Mouse (Mus musculus) liver, embryonic 16.5 days (tissue): ENCODE measurements around the gene Spib. TPM values are rescaled to one million over a fixed set of nuclear protein-coding genes. Genes with fewer than 3 reads are reported as not detected.

ENCODE experiments used
- ATAC-seq: fragments of 200-750 bp; cut with Nextera tagmentation; 2 replicates; pipeline ENCODE4 v1.8.0; 2017; ENCODE audit warnings: low read depth, mild to moderate bottlenecking, moderate number of reproducible peaks, moderate library complexity
- H3K27ac ChIP-seq: fragments of 300-500 bp; sonication (generic); 2 replicates; pipeline ENCODE4 v1.5.1; 2014; ENCODE audit warnings: mild to moderate bottlenecking, low read length
- H3K27me3 ChIP-seq: fragments of 300-500 bp; sonication (generic); 2 replicates; pipeline ENCODE4 v1.6.1; 2014; ENCODE audit warnings: low read depth, low read length, mixed read lengths; ENCODE audit not compliant: control insufficient read depth, insufficient read depth
- H3K36me3 ChIP-seq: fragments of 300-500 bp; sonication (generic); 2 replicates; pipeline ENCODE4 v1.6.1; 2014; ENCODE audit warnings: mild to moderate bottlenecking; ENCODE audit not compliant: control insufficient read depth, insufficient read depth
- H3K4me1 ChIP-seq: fragments of 300-500 bp; sonication (generic); 2 replicates; pipeline ENCODE4 v1.6.1; 2014; ENCODE audit warnings: low read depth, low read length, mixed read lengths; ENCODE audit not compliant: control insufficient read depth
- H3K4me2 ChIP-seq: fragments of 300-500 bp; sonication (generic); 2 replicates; pipeline ENCODE4 v1.6.1; 2014; ENCODE audit warnings: low read depth, low read length, mixed read lengths
- H3K4me3 ChIP-seq: fragments of 300-500 bp; sonication (generic); 2 replicates; pipeline ENCODE4 v1.5.1; 2014; ENCODE audit warnings: low read depth, mild to moderate bottlenecking, low read length
- H3K9ac ChIP-seq: fragments of 300-500 bp; sonication (generic); 2 replicates; pipeline ENCODE4 v1.6.1; 2014; ENCODE audit warnings: low read depth, low read length
- H3K9me3 ChIP-seq: fragments of 300-500 bp; sonication (generic); replicated peaks from 2 replicates; pipeline ENCODE4 v1.6.1; 2016; ENCODE audit warnings: low read length; ENCODE audit not compliant: control insufficient read depth
- WGBS: fragments of 180-500 bp; shearing (Covaris S2); extraction: QIAGEN DNeasy Blood & Tissue Kit; methylation state at CpG from one replicate; pipeline ENCODE4 v1.1.7; 2014; ENCODE audit not compliant: insufficient replicate concordance; 5-methylcytosine and 5-hydroxymethylcytosine counted together
- polyA plus RNA-seq: library from polyadenylated mRNA; unstranded; fragments of >200 nt; fragmentation: Nextera tagmentation; extraction: Ambion mirVana; gene quantifications from 2 replicates; pipeline ENCODE4 v1.2.1, GENCODE M21; 2015

Spib gene
- polyA plus RNA-seq, 1 experiment from 2014 or later = 2.0 TPM

DNA sequence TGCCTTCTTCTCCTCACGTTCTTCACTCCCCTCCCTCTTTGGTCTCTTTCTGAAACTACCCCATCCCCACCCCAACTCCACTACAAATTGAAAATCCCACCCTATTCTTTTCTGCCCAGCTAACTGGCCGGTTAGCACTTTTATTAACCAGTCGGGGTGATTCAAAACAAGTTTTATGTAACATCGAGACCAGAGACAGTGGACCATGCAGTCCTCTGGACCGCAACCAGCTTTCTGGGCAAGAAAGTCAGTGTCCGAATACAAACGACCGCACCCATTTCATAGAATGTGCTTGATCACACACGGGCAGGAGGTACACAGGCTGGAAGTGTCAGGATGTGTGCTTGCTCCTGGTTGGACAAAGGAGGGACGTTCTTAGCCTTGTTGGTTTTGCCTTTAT lies 32.6 kb upstream of the Spib start:
- no peak overlapping the region for H3K9ac ChIP-seq
- H3K4me3 ChIP-seq = no peak overlapping the region
- H3K9me3 ChIP-seq = no peaks in the 10 kb centered on the region
- WGBS = 66% methylated on average over 10 of the region's 10 CpGs
- H3K4me2 ChIP-seq = no peak overlapping the region
- no peaks in the 10 kb centered on the region for H3K27me3 ChIP-seq
- no peak overlapping the region for H3K27ac ChIP-seq
- no peak for ATAC-seq
- no peaks in the 10 kb centered on the region for H3K4me1 ChIP-seq
- H3K36me3 ChIP-seq = no peaks in the 10 kb centered on the region

GRCm38 (mm10) chr7:44563284-44563683 lies 31.4 kb upstream of the Spib start:
- 28% methylated on average over 8 of the region's 8 CpGs for WGBS
- Histone ChIP-seq H3K4me1 (no peaks in the 10 kb centered on the region), H3K9ac (no peak overlapping the region), H3K27ac (no peak overlapping the region), H3K36me3 (no peaks in the 10 kb centered on the region), H3K4me2 (no peak overlapping the region), H3K9me3 (no peaks in the 10 kb centered on the region), H3K4me3 (no peak overlapping the region), H3K27me3 (no peaks in the 10 kb centered on the region)
- no peak for ATAC-seq

GRCm38 (mm10) chr7:44560435-44561400 lies 28.8 kb upstream of the Spib start:
- 47% methylated on average over 18 of the region's 18 CpGs for WGBS
- Histone ChIP-seq H3K27ac (no peak overlapping the region), H3K4me1 (no peaks in the 10 kb centered on the region), H3K36me3 (no peaks in the 10 kb centered on the region), H3K9ac (no peak overlapping the region), H3K9me3 (no peaks in the 10 kb centered on the region), H3K27me3 (no peaks in the 10 kb centered on the region), H3K4me2 (no peak overlapping the region), H3K4me3 (no peak overlapping the region)
- no peak for ATAC-seq

- no peaks in the 10 kb centered on the region for H3K27me3 ChIP-seq
- no peak overlapping the region for H3K4me2 ChIP-seq
- ATAC-seq = no peak
- WGBS = 42% methylated on average over 2 of the region's 2 CpGs
- no peaks in the 10 kb centered on the region for H3K36me3 ChIP-seq
- no peak overlapping the region for H3K4me3 ChIP-seq
- peaks cover 10% of the 10 kb centered on the region for H3K4me1 ChIP-seq
- no peak overlapping the region for H3K9ac ChIP-seq
- H3K27ac ChIP-seq = no peak overlapping the region
- no peaks in the 10 kb centered on the region for H3K9me3 ChIP-seq
Measured at GRCm38 (mm10) chr7:44557629-44558028, 25.8 kb upstream of the Spib start.

GRCm38 (mm10) chr7:44553826-44554225 lies 22.0 kb upstream of the Spib start, which contains the start of gene Nr1h2:
Gene Nr1h2 (minus strand): TSS chr7:44553951.
- peaks cover 32% of the 10 kb centered on the region for H3K36me3 ChIP-seq
- peak within 1 kb of the TSS; percentile 96 for H3K27ac ChIP-seq
- peak within 1 kb of the TSS; percentile 66 for H3K4me2 ChIP-seq
- peak within 1 kb of the TSS; percentile 80 for H3K4me3 ChIP-seq
- H3K27me3 ChIP-seq = no peaks in the 10 kb centered on the region
- peaks cover 13% of the 10 kb centered on the region for H3K4me1 ChIP-seq
- H3K9ac ChIP-seq = peak within 1 kb of the TSS; percentile 74
- under 1% methylated on average over 22 of the region's 22 CpGs for WGBS
- ATAC-seq = peak; percentile 85
- H3K9me3 ChIP-seq = no peaks in the 10 kb centered on the region

- peaks cover 13% of the 10 kb centered on the region for H3K4me1 ChIP-seq
- peak overlapping the region; percentile 96 for H3K27ac ChIP-seq
- peak overlapping the region; percentile 74 for H3K9ac ChIP-seq
- no peaks in the 10 kb centered on the region for H3K9me3 ChIP-seq
- H3K27me3 ChIP-seq = no peaks in the 10 kb centered on the region
- WGBS = 2% methylated on average over 32 of the region's 32 CpGs
- peak overlapping the region; percentile 66 for H3K4me2 ChIP-seq
- peak; percentile 50 for ATAC-seq
- H3K36me3 ChIP-seq = peaks cover 32% of the 10 kb centered on the region
- peak overlapping the region; percentile 80 for H3K4me3 ChIP-seq
Measured at GRCm38 (mm10) chr7:44553196-44553764, 21.4 kb upstream of the Spib start.

DNA sequence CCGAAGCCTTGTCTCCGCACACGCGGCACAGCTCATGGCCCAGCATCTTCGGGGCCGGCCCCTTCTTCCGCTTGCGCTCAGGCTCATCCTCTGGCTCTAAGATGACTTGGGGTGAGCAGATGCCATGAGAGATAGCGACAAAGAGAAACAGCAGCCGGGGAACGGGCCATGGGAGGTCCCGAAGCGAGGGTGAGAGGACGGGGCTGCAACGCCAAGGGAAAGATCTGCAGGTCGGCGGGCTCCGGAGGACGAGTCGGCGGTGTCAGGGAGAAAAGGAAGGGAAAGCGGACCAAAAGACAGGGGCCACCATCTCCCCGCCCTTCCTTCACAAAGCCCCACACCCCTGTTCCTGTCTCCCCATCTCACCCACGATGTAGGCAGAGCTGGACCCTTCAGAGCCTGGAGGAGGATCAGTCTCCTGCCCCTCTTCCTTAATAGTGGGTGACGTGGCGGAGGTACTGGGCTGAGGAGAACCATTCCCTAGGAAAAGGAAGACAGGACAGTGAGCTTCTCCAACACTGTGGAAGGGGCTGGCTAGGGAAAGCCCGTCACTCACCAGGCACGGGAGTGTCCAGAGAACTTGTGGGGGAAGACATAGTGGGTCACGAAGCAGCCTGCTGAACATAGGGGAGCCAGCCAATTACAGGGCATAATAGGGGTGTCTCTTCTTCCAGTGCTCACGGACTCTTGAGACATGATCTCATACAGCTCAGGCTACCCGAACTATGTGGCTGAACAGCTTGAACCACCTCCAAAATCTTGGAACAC lies 20.5 kb upstream of the Spib start:
- Histone ChIP-seq H3K4me3 (peak overlapping the region; percentile 80), H3K9ac (no peak overlapping the region), H3K4me1 (peaks cover 21% of the 10 kb centered on the region), H3K9me3 (no peaks in the 10 kb centered on the region), H3K36me3 (peaks cover 32% of the 10 kb centered on the region), H3K4me2 (peak overlapping the region; percentile 66), H3K27ac (no peak overlapping the region), H3K27me3 (no peaks in the 10 kb centered on the region)
- 87% methylated on average over 31 of the region's 31 CpGs for WGBS
- no peak for ATAC-seq

- Histone ChIP-seq H3K27ac (no peak overlapping the region), H3K9ac (no peak overlapping the region), H3K9me3 (no peaks in the 10 kb centered on the region), H3K36me3 (peaks cover 32% of the 10 kb centered on the region), H3K4me2 (no peak overlapping the region), H3K27me3 (no peaks in the 10 kb centered on the region), H3K4me1 (peaks cover 27% of the 10 kb centered on the region), H3K4me3 (no peak overlapping the region)
- WGBS = 88% methylated on average over 22 of the region's 22 CpGs
- ATAC-seq = no peak
Measured at GRCm38 (mm10) chr7:44551731-44552130, 19.9 kb upstream of the Spib start.
